Mouse (Mus musculus) forebrain, embryonic 15.5 days (tissue): ENCODE data around the gene Cdkl3. TPM values are rescaled to one million over a fixed set of nuclear protein-coding genes. Genes with fewer than 3 reads are reported as not detected.

Source experiments
- ATAC-seq: fragments of 200-750 bp; cut with Nextera tagmentation; replicated peaks from 2 replicates; pipeline ENCODE4 v1.8.0; 2017; ENCODE audit warnings: mild to moderate bottlenecking, moderate TSS enrichment, moderate library complexity
- H3K27ac ChIP-seq: fragments of 300-500 bp; sonication (generic); replicated peaks from 2 replicates; pipeline ENCODE4 v1.5.1; 2015; ENCODE audit warnings: mild to moderate bottlenecking, inconsistent platforms
- H3K27me3 ChIP-seq: fragments of 300-500 bp; sonication (generic); 2 replicates; pipeline ENCODE4 v1.6.1; 2015; ENCODE audit warnings: inconsistent platforms
- H3K36me3 ChIP-seq: fragments of 300-500 bp; sonication (generic); 2 replicates; pipeline ENCODE4 v1.6.1; 2015; ENCODE audit warnings: mild to moderate bottlenecking, inconsistent platforms
- H3K4me1 ChIP-seq: fragments of 300-500 bp; sonication (generic); 2 replicates; pipeline ENCODE4 v1.6.1; 2015; ENCODE audit warnings: inconsistent platforms
- H3K4me2 ChIP-seq: fragments of 300-500 bp; sonication (generic); replicated peaks from 2 replicates; pipeline ENCODE4 v1.6.1; 2015; ENCODE audit warnings: mild to moderate bottlenecking, inconsistent platforms
- H3K4me3 ChIP-seq: fragments of 300-500 bp; sonication (generic); 2 replicates; pipeline ENCODE4 v1.5.1; 2015; ENCODE audit warnings: mild to moderate bottlenecking, inconsistent platforms
- H3K9ac ChIP-seq: fragments of 300-500 bp; sonication (generic); replicated peaks from 2 replicates; pipeline ENCODE4 v1.6.1; 2015; ENCODE audit warnings: mild to moderate bottlenecking, inconsistent platforms
- H3K9me3 ChIP-seq: fragments of 300-500 bp; sonication (generic); 2 replicates; pipeline ENCODE4 v1.6.1; 2016; ENCODE audit warnings: inconsistent platforms
- WGBS: fragments of 180-500 bp; shearing (Covaris S2); methylation state at CpG from one replicate; pipeline ENCODE4 v1.1.7; 2015; ENCODE audit warnings: mixed read lengths; 5-methylcytosine and 5-hydroxymethylcytosine counted together
- polyA plus RNA-seq: library from polyadenylated mRNA; unstranded; fragments of >200 nt; fragmentation: Nextera tagmentation; extraction: Ambion mirVana; gene quantifications from 2 replicates; pipeline ENCODE4 v1.2.1, GENCODE M21; 2015

Cdkl3 gene
- polyA plus RNA-seq, 1 experiment from 2014 or later = 23.9 TPM

- no peak for ATAC-seq
- Histone ChIP-seq H3K4me1 (peaks cover 17% of the 10 kb centered on the region), H3K36me3 (peaks cover 54% of the 10 kb centered on the region), H3K27me3 (no peaks in the 10 kb centered on the region), H3K27ac (no peak overlapping the region), H3K4me2 (no peak overlapping the region), H3K9me3 (no peaks in the 10 kb centered on the region), H3K9ac (no peak overlapping the region), H3K4me3 (no peak overlapping the region)
- WGBS = 97% methylated on average over 6 of the region's 6 CpGs
These were observed 32.4 kb upstream of the Cdkl3 start for GRCm38 (mm10) chr11:51971644-51972043.

GRCm38 (mm10) chr11:51999611-52000289 lies 4.3 kb upstream of the Cdkl3 start:
- Histone ChIP-seq H3K27ac (peak overlapping the region; percentile 98), H3K9ac (peak overlapping the region; percentile 91), H3K9me3 (no peaks in the 10 kb centered on the region), H3K4me3 (peak overlapping the region; percentile 65), H3K27me3 (no peaks in the 10 kb centered on the region), H3K4me2 (peak overlapping the region; percentile 88), H3K4me1 (peaks cover 46% of the 10 kb centered on the region), H3K36me3 (peaks cover 28% of the 10 kb centered on the region)
- WGBS = under 1% methylated on average over 29 of the region's 29 CpGs
- ATAC-seq = peak; percentile 40

- under 1% methylated on average over 63 of the region's 63 CpGs for WGBS
- peaks cover 50% of the 10 kb centered on the region for H3K4me1 ChIP-seq
- peak; percentile 79 for ATAC-seq
These were observed 3.6 kb upstream of the Cdkl3 start, which contains the start of gene Ube2b for GRCm38 (mm10) chr11:52000290-52000962. Gene Ube2b, minus strand, starts transcription at chr11:52000762.

GRCm38 (mm10) chr11:52001341-52001740 lies 2.7 kb upstream of the Cdkl3 start:
- Histone ChIP-seq H3K4me2 (peak overlapping the region; percentile 51), H3K9ac (no peak overlapping the region), H3K36me3 (peaks cover 14% of the 10 kb centered on the region), H3K27ac (peak overlapping the region; percentile 98), H3K9me3 (no peaks in the 10 kb centered on the region), H3K4me1 (peaks cover 56% of the 10 kb centered on the region), H3K4me3 (peak overlapping the region; percentile 65), H3K27me3 (no peaks in the 10 kb centered on the region)
- no peak for ATAC-seq
- WGBS = 57% methylated on average over 10 of the region's 10 CpGs

More at GRCm38 (mm10) chr11:52000290-52000962, 3.6 kb upstream of the Cdkl3 start, which contains the start of gene Ube2b:
- peak within 1 kb of the TSS; percentile 91 for H3K9ac ChIP-seq
- peak within 1 kb of the TSS; percentile 65 for H3K4me3 ChIP-seq
- peak within 1 kb of the TSS; percentile 88 for H3K4me2 ChIP-seq
- H3K36me3 ChIP-seq = peaks cover 22% of the 10 kb centered on the region
- H3K27ac ChIP-seq = peak within 1 kb of the TSS; percentile 98
- H3K9me3 ChIP-seq = no peaks in the 10 kb centered on the region
- H3K27me3 ChIP-seq = no peaks in the 10 kb centered on the region

- H3K9me3 ChIP-seq = no peaks in the 10 kb centered on the region
- no peak overlapping the region for H3K9ac ChIP-seq
- H3K4me2 ChIP-seq = no peak overlapping the region
- no peak overlapping the region for H3K27ac ChIP-seq
- H3K27me3 ChIP-seq = no peaks in the 10 kb centered on the region
- H3K36me3 ChIP-seq = peaks cover 9% of the 10 kb centered on the region
- no peak for ATAC-seq
- H3K4me3 ChIP-seq = no peak overlapping the region
- H3K4me1 ChIP-seq = peaks cover 51% of the 10 kb centered on the region
- WGBS = 94% methylated on average over 8 of the region's 8 CpGs
These were observed 2.2 kb upstream of the Cdkl3 start for GRCm38 (mm10) chr11:52001861-52002260.

- Histone ChIP-seq H3K4me1 (peaks cover 40% of the 10 kb centered on the region), H3K4me3 (peak overlapping the region; percentile 98), H3K9me3 (no peaks in the 10 kb centered on the region), H3K27ac (peak overlapping the region; percentile 94), H3K4me2 (peak overlapping the region; percentile 57), H3K36me3 (no peaks in the 10 kb centered on the region), H3K9ac (no peak overlapping the region), H3K27me3 (no peaks in the 10 kb centered on the region)
- WGBS = 81% methylated on average over 13 of the region's 13 CpGs
- ATAC-seq = no peak
These were observed 1.0 kb upstream of the Cdkl3 start for GRCm38 (mm10) chr11:52002842-52003504.

- H3K4me3 ChIP-seq = peak overlapping the region; percentile 98
- H3K27me3 ChIP-seq = no peaks in the 10 kb centered on the region
- H3K36me3 ChIP-seq = peaks cover 4% of the 10 kb centered on the region; the same call in 1 of the 2 replicates
- H3K4me2 ChIP-seq = peak overlapping the region; percentile 57
- peak; percentile 3; the same call in 1 of the 2 replicates for ATAC-seq
- H3K9ac ChIP-seq = peak overlapping the region; percentile 95
- peak overlapping the region; percentile 94 for H3K27ac ChIP-seq
- H3K4me1 ChIP-seq = peaks cover 35% of the 10 kb centered on the region
- no peaks in the 10 kb centered on the region for H3K9me3 ChIP-seq
- WGBS = 23% methylated on average over 4 of the region's 4 CpGs
These were observed 583 bp upstream of the Cdkl3 start for GRCm38 (mm10) chr11:52003505-52003771.

GRCm38 (mm10) chr11:52005586-52005985 lies 1.6 kb downstream of the Cdkl3 start:
- no peaks in the 10 kb centered on the region for H3K9me3 ChIP-seq
- H3K27me3 ChIP-seq = no peaks in the 10 kb centered on the region
- peak overlapping the region; percentile 7; the same call in 1 of the 2 replicates for H3K4me3 ChIP-seq
- H3K27ac ChIP-seq = no peak overlapping the region
- peak overlapping the region; percentile 19; the same call in 1 of the 2 replicates for H3K4me2 ChIP-seq
- WGBS = 75% methylated on average over 2 of the region's 2 CpGs
- H3K9ac ChIP-seq = no peak overlapping the region
- no peak for ATAC-seq
- peaks cover 25% of the 10 kb centered on the region for H3K4me1 ChIP-seq
- H3K36me3 ChIP-seq = peaks cover 5% of the 10 kb centered on the region; the same call in 1 of the 2 replicates

GRCm38 (mm10) chr11:52011011-52011410 lies 7.0 kb downstream of the Cdkl3 start:
- no peak for ATAC-seq
- H3K9ac ChIP-seq = no peak overlapping the region
- WGBS = 85% methylated on average over 11 of the region's 11 CpGs
- H3K4me2 ChIP-seq = no peak overlapping the region
- H3K9me3 ChIP-seq = no peaks in the 10 kb centered on the region
- no peaks in the 10 kb centered on the region for H3K27me3 ChIP-seq
- H3K4me3 ChIP-seq = no peak overlapping the region
- H3K4me1 ChIP-seq = no peaks in the 10 kb centered on the region
- H3K36me3 ChIP-seq = peaks cover 5% of the 10 kb centered on the region; the same call in 1 of the 2 replicates
- no peak overlapping the region for H3K27ac ChIP-seq

- Histone ChIP-seq H3K4me2 (no peak overlapping the region), H3K27me3 (no peaks in the 10 kb centered on the region), H3K27ac (no peak overlapping the region), H3K4me3 (no peak overlapping the region), H3K36me3 (peaks cover 5% of the 10 kb centered on the region; the same call in 1 of the 2 replicates), H3K9me3 (no peaks in the 10 kb centered on the region), H3K9ac (no peak overlapping the region), H3K4me1 (no peaks in the 10 kb centered on the region)
- WGBS = 69% methylated on average over 5 of the region's 5 CpGs
- ATAC-seq = no peak
These were observed 7.5 kb downstream of the Cdkl3 start for GRCm38 (mm10) chr11:52011541-52011940.

GRCm38 (mm10) chr11:52018217-52018616 lies 14.2 kb downstream of the Cdkl3 start:
- no peak for ATAC-seq
- Histone ChIP-seq H3K36me3 (no peaks in the 10 kb centered on the region), H3K27ac (no peak overlapping the region), H3K4me1 (no peaks in the 10 kb centered on the region), H3K9ac (no peak overlapping the region), H3K4me2 (no peak overlapping the region), H3K9me3 (no peaks in the 10 kb centered on the region), H3K27me3 (no peaks in the 10 kb centered on the region), H3K4me3 (no peak overlapping the region)
- 92% methylated on average over 9 of the region's 9 CpGs for WGBS

GRCm38 (mm10) chr11:52032356-52032755 lies 28.3 kb downstream of the Cdkl3 start:
- Histone ChIP-seq H3K4me1 (no peaks in the 10 kb centered on the region), H3K4me2 (no peak overlapping the region), H3K27me3 (no peaks in the 10 kb centered on the region), H3K9me3 (no peaks in the 10 kb centered on the region), H3K4me3 (no peak overlapping the region), H3K9ac (no peak overlapping the region), H3K27ac (no peak overlapping the region), H3K36me3 (peaks cover 5% of the 10 kb centered on the region; the same call in 1 of the 2 replicates)
- no peak for ATAC-seq
- 82% methylated on average over 8 of the region's 8 CpGs for WGBS
